Mouse (Mus musculus): ENCODE results near the gene Armcx1. TPM values are rescaled to one million over a fixed set of nuclear protein-coding genes. Genes with fewer than 3 reads are reported as not detected.
"Not testable (repeated sequence)": the region's sequence is repeated elsewhere in the genome, so short reads cannot be mapped to it uniquely, and the experiment has no call there.

The Armcx1 gene
- polyA plus RNA-seq, 1 experiment from 2014 or later, result 40.5 TPM

- peak overlapping the region; percentile 79 for H3K9ac ChIP-seq
- 19% methylated on average over 13 of the region's 13 CpGs for WGBS
- ATAC-seq (replicated peaks; ENCODE audit: insufficient number of reproducible peaks, insufficient read depth, low FRiP score, low read depth), result peak; percentile 44
- peak overlapping the region; percentile 72 for H3K4me3 ChIP-seq
- H3K4me1 ChIP-seq (replicated peaks), result peaks cover 6% of the 10 kb centered on the region; the same call in 1 of the 2 replicates
- H3K9me3 ChIP-seq (replicated peaks), result no peaks in the 10 kb centered on the region
- peak overlapping the region; percentile 56 for H3K4me2 ChIP-seq
- no peaks in the 10 kb centered on the region for H3K27me3 ChIP-seq
- H3K36me3 ChIP-seq, result no peaks in the 10 kb centered on the region
- H3K27ac ChIP-seq, result peak overlapping the region; percentile 87
Measured at GRCm38 (mm10) chrX:134757293-134757995, 39.7 kb downstream of the Armcx1 start.

DNA sequence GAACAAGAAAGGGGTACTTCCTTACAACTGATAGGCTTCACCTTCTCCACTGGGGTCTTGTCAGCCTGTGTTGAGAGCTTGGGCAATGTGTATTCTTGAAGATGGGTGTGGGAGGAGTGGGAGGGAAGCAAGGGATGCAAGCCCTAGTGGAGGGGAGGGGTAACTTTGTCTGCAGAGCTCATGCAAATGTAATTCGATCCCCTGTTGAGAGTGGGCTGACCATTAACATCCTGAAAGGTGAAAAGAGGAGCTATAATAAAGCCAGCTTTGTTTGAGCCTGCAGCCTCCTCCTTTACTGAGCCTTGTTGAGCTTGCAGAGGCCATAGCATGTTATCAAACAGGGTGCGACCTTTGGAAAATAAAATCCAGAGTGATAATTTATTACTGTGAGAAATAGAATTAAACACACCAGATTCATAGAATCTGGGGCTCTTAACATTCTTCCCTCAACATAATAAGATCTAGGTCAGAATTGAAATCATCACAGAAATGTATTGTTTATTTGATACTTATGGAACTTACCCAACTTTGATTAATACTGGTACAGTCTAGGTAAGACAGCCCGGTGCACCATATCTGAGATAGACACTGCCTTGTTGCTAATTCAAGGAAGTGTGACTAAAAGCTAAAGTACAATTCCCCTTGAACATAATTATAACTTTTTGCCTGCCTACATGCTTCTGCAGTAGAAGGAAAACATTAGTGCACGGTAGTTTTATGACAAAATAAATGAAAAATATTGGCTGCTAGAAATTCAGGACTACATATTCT, 45.9 kb downstream of the Armcx1 start:
- H3K9me3 ChIP-seq (replicated peaks); H3K4me1 ChIP-seq (replicated peaks); H3K36me3 ChIP-seq; H3K4me3 ChIP-seq; H3K27me3 ChIP-seq; H3K27ac ChIP-seq; ATAC-seq (replicated peaks; ENCODE audit: insufficient number of reproducible peaks, insufficient read depth, low FRiP score, low read depth); H3K9ac ChIP-seq; H3K4me2 ChIP-seq: not testable (repeated sequence)
- WGBS, result 47% methylated on average over 4 of the region's 4 CpGs

Small RNA genes within 50 kb of the gene (microRNA-seq; reads per million reads assigned to microRNA genes)
- gene Mir7093, result 0.63 reads per million

Other genes starting within 250 kb of the Armcx1 start
- not detected in 2 replicates for gene Taf7l, start 241.5 kb upstream of the Armcx1 start, polyA plus RNA-seq (2015; fragmentation: Nextera tagmentation; extraction: Ambion mirVana)
- gene Timm8a1, start 176.1 kb upstream of the Armcx1 start, polyA plus RNA-seq (2015; fragmentation: Nextera tagmentation; extraction: Ambion mirVana), result 65.5 and 70.3 TPM in 2 replicates
- 0.74 and 2.1 TPM in 2 replicates for gene Btk, start 134.4 kb upstream of the Armcx1 start, polyA plus RNA-seq (2015; fragmentation: Nextera tagmentation; extraction: Ambion mirVana)
- 203 and 263 TPM in 2 replicates for gene Rpl36a, start 132.3 kb upstream of the Armcx1 start, polyA plus RNA-seq (2015; fragmentation: Nextera tagmentation; extraction: Ambion mirVana)
- 2.8 and 3.2 TPM in 2 replicates for gene Gla, start 116.8 kb upstream of the Armcx1 start, polyA plus RNA-seq (2015; fragmentation: Nextera tagmentation; extraction: Ambion mirVana)
- gene Hnrnph2, start 116.8 kb upstream of the Armcx1 start, polyA plus RNA-seq (2015; fragmentation: Nextera tagmentation; extraction: Ambion mirVana), result 112 and 114 TPM in 2 replicates
- 3.8 and 4.1 TPM in 2 replicates for gene Armcx4, start 31.4 kb upstream of the Armcx1 start, polyA plus RNA-seq (2015; fragmentation: Nextera tagmentation; extraction: Ambion mirVana)
- gene Armcx6, start 33.5 kb downstream of the Armcx1 start, polyA plus RNA-seq (2015; fragmentation: Nextera tagmentation; extraction: Ambion mirVana), result 14.1 and 17.0 TPM in 2 replicates
- gene Armcx3, start 38.6 kb downstream of the Armcx1 start, polyA plus RNA-seq (2015; fragmentation: Nextera tagmentation; extraction: Ambion mirVana), result 80.8 and 81.1 TPM in 2 replicates
- gene Armcx2, start 91.3 kb downstream of the Armcx1 start, polyA plus RNA-seq (2015; fragmentation: Nextera tagmentation; extraction: Ambion mirVana), result 53.9 and 57.3 TPM in 2 replicates
- 0.29 and 0.42 TPM in 2 replicates for gene Nxf2, start 246.8 kb downstream of the Armcx1 start, polyA plus RNA-seq (2015; fragmentation: Nextera tagmentation; extraction: Ambion mirVana)

All from heart, embryonic 15.5 days (tissue).